Mouse (Mus musculus) bone marrow, adult 2 months (tissue): ENCODE results near the gene Creg2. TPM values are rescaled to one million over a fixed set of nuclear protein-coding genes. Genes with fewer than 3 reads are reported as not detected.
"Not testable (repeated sequence)": the region's sequence is repeated elsewhere in the genome, so short reads cannot be mapped to it uniquely, and the experiment has no call there.

Experiments used
- H3K27ac ChIP-seq: fragments of 200-500 bp; 2 replicates; pipeline ENCODE4 v1.5.1; 2012; ENCODE audit warnings: low read depth, mild to moderate bottlenecking, control low read depth, inconsistent platforms, low read length; ENCODE audit not compliant: control insufficient read depth, poor library complexity, insufficient read depth
- H3K4me1 ChIP-seq: fragments of 200-500 bp; 2 replicates; pipeline ENCODE4 v1.6.1; 2011; ENCODE audit warnings: low read length; ENCODE audit not compliant: control insufficient read depth, insufficient read depth
- H3K4me3 ChIP-seq: fragments of 200-500 bp; replicated peaks from 2 replicates; pipeline ENCODE3; 2011; ENCODE audit warnings: mild to moderate bottlenecking, low read depth, low read length, control low read depth; ENCODE audit not compliant: control insufficient read depth
- CTCF ChIP-seq: fragments of 200-500 bp; IDR thresholded peaks from 2 replicates; pipeline ENCODE4 v1.5.1; 2011; ENCODE audit warnings: low read length, control low read depth; ENCODE audit not compliant: control insufficient read depth, insufficient read depth
- POLR2A ChIP-seq: fragments of 200-500 bp; IDR thresholded peaks from 2 replicates; pipeline ENCODE4 v1.6.1; 2011; ENCODE audit warnings: low read depth, mild to moderate bottlenecking, control low read depth, low read length, borderline replicate concordance; ENCODE audit not compliant: control insufficient read depth
- WGBS: fragments of 180-500 bp; shearing (Covaris S2); methylation state at CpG from one replicate; pipeline ENCODE4 v1.1.7; 2018; 5-methylcytosine and 5-hydroxymethylcytosine counted together
- polyA plus RNA-seq: library from polyadenylated mRNA; stranded (reverse); fragments of >200 nt; gene quantifications from 2 replicates; pipeline ENCODE4 v1.2.4, GENCODE M21; 2011; ENCODE audit warnings: low replicate concordance; ENCODE audit not compliant: missing spikeins, insufficient read depth, insufficient read length

Gene Creg2
- polyA plus RNA-seq, 1 experiment = 0.25 TPM

DNA sequence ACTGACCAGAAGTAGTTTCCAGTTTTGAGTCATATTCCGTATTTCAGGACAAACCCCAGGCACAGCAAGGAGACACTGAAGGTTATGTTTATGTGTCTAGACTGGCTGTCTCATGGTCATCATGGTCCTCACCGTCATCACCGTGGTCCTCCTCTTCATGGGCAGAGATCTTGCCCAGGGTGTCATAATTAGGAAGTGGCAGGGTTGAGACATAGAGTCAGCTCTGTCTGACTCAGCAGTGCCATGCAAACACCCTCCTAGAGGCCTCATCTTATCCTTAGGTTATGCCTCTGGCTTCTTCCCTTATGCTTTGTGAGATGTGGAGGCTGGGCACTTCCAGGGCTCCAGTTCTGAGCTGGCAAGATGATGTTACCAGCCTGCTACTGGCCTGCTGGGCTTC, 48.8 kb downstream of the Creg2 start:
- 51% methylated on average over 3 of the region's 3 CpGs for WGBS
- Histone ChIP-seq H3K27ac (peak overlapping the region; percentile 76), H3K4me1 (peaks cover 6% of the 10 kb centered on the region; the same call in 1 of the 2 replicates), H3K4me3 (no peak overlapping the region)
- TF ChIP-seq CTCF (no peak), POLR2A (no peak)

DNA sequence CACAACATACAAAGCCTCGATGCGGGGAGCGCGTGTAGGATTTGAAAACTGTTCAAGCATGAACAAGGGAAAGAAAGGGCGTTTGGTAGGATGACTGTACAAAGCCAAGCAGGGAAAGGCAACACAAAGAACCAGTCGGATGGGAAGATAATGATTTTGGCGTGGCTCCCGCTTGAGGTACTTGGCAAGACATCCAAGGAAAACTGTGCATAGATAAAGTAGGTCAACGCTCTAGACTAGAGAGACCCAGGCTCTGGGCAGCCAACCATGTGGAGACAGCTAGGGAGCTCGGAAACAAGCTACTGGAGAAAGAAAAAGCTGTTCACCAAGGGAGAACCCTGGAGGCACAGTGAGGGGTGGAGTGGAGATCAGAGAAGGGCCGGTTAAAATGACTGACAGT, 52.5 kb downstream of the Creg2 start:
- peaks cover 5% of the 10 kb centered on the region; the same call in 1 of the 2 replicates for H3K4me1 ChIP-seq
- no peak for TF ChIP-seq CTCF
- no peak for TF ChIP-seq POLR2A
- 88% methylated on average over 11 of the region's 11 CpGs for WGBS
- H3K4me3 ChIP-seq = no peak overlapping the region
- H3K27ac ChIP-seq = no peak overlapping the region

DNA sequence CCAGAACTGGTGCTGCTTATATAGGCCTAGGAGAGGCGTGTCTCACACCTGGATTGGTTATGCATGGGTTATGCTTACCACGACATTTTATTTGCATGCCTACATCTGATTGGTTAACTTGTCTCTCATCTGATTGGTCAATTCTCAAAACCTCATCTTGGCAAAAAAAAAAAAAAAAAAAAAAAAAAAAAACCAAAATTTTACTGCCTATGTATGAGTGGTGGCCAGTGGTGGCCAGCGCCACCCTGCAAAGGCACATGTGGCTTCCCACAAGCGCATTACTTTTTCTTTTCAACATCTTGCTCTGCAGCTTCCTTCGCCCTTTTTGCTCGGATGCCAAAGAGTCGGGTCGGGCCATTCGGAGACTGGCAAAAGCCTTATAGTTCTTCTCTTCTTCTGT, 54.1 kb downstream of the Creg2 start:
- WGBS = 88% methylated on average over 9 of the region's 9 CpGs
- H3K4me3 ChIP-seq, H3K27ac ChIP-seq, H3K4me1 ChIP-seq: not testable (repeated sequence)

DNA sequence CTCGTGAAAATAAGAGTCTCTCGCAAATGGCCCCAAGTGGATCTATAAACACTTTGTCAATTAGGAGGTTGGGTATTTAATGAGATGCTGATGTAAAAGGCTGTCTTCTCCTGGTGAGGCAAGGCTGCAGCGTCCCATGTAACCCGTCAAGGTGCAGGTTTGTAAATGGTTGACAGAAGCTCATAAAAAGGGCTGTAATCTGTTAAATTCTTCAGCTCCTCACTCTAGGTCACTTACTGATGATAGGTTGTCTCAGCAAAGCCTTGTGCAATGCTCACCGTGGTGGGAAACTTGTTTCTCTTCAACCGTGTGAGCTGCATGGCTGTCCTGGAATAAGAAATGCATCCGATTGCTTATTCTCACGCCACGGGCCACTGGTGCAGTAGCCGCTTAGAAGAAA, 57.4 kb downstream of the Creg2 start:
- H3K4me3 ChIP-seq = no peak overlapping the region
- no peak overlapping the region for H3K27ac ChIP-seq
- no peaks in the 10 kb centered on the region; the same call in 1 of the 2 replicates for H3K4me1 ChIP-seq
- WGBS = 80% methylated on average over 10 of the region's 10 CpGs
- no peak for TF ChIP-seq POLR2A
- TF ChIP-seq CTCF = no peak

DNA sequence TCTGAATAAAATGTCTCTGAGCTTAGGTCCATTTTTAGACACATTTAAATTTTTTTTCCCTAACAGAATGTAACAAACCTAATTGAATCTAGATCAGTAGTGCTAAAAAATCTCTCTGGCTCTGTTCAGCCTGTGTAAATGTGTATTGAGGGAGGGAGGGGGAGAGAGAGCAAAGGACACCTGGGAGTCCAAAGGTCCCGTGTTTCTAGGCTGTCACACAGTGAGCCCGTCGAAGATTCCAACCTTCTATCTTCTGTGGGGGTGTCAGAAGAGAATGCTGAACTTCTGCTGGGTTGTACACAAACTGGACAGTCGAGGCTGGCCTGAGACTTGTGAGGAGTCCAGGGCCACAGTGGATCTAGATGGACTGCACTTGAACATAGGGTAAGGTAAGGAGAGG, 59.2 kb downstream of the Creg2 start:
- H3K27ac ChIP-seq = no peak overlapping the region
- no peaks in the 10 kb centered on the region; the same call in 1 of the 2 replicates for H3K4me1 ChIP-seq
- no peak for TF ChIP-seq CTCF
- no peak overlapping the region for H3K4me3 ChIP-seq
- 88% methylated on average over 4 of the region's 4 CpGs for WGBS

DNA sequence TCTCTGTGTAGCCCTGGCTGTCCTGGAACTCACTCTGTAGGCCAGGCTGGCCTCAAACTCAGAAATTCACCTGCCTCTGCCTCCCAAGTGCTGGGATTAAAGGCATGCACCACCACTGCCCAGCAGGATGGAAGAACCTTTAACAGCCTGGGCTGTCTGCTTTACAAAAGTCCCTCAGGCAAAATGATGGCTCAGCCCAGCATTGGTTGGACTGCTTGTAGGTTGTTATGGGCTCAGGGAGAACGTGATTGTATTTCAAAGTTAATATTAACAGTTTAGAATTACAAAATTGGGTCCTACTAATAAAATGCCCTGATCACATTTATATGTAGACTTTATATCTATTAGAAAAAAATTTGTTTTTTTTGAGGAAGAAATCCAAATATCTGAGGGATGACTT, 59.7 kb downstream of the Creg2 start:
- not testable (repeated sequence) for H3K27ac ChIP-seq

DNA sequence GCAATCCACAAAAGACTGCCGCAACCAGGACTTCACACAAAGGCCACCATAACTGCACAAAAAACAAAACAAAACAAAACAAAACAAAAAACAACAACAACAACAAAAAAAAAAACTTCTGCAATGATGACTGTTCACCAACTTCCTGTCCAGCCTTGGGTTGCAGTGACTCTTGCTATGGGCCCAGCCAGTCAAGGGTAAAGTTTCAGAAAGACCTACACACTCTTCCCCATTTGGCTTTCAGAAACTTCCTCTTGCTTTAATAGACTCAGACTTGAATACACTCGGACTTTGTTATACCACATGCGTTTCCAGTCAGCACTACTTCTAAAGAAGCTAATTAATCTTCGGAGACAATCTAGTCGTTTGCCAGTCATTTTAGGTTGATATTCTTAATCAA, 61.1 kb downstream of the Creg2 start:
- no peak overlapping the region for H3K27ac ChIP-seq

More for the DNA sequence above, 59.7 kb downstream of the Creg2 start:
- 75% methylated on average over 1 of the region's 1 CpGs for WGBS
- not testable (repeated sequence) for H3K4me1 ChIP-seq, H3K4me3 ChIP-seq

DNA sequence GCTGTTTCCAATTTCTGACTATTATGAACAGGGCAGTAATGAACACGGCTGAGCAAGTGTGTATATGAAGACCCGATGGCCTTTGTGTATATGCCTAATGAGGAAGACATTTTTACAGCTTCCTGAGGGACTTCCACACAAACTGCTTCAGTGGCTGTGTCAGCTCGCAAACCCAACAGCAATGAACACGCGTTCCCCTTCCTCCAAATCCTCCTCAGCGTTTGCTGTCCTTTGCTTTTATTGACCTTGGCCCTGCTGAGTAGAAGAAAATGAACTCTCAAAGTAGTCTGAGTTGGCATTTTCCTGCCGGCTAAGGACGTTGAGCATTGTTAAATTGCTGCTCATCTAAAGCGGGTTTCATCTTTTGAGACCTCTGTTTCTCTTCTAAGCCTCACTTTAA, 65.9 kb downstream of the Creg2 start:
- no peak overlapping the region for H3K27ac ChIP-seq
- TF ChIP-seq POLR2A (no peak), CTCF (no peak)
- H3K4me3 ChIP-seq = no peak overlapping the region
- no peaks in the 10 kb centered on the region; the same call in 1 of the 2 replicates for H3K4me1 ChIP-seq
- WGBS = 57% methylated on average over 9 of the region's 9 CpGs

More for the DNA sequence above, 61.1 kb downstream of the Creg2 start:
- 26% methylated on average over 5 of the region's 5 CpGs for whole genome bisulfite sequencing
- Histone ChIP-seq H3K4me3 (no peak overlapping the region), H3K4me1 (no peaks in the 10 kb centered on the region; the same call in 1 of the 2 replicates)
- TF ChIP-seq POLR2A (no peak), CTCF (no peak)

DNA sequence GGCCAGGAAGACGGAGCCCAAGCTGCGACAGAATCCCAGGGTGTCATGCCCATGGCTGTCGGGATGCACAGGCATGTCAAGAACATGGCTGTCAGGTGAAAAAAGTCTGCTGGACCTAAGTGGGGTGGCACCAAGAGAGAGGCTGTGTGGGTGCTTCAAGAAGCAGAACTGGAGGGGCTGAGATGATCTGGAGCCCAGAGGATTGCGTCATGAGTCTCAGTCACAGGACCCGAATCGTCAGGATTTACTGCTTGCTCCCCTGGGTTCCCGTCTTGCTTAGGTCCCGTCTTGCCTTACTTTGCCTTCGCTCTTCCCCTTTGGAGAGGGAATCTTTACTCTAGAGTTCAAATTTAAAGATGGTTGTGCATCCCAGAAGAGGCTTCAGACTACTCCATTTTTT, 68.1 kb downstream of the Creg2 start:
- no peak overlapping the region for H3K27ac ChIP-seq
- WGBS = 54% methylated on average over 9 of the region's 9 CpGs
- no peak for TF ChIP-seq POLR2A
- TF ChIP-seq CTCF = no peak
- H3K4me1 ChIP-seq = peaks cover 2% of the 10 kb centered on the region; the same call in 1 of the 2 replicates
- H3K4me3 ChIP-seq = no peak overlapping the region
